Mouse (Mus musculus) heart, postnatal 4 days (tissue): Measurements from ENCODE around the gene Pnma1. TPM values are rescaled to one million over a fixed set of nuclear protein-coding genes. Genes with fewer than 3 reads are reported as not detected.

Experiments
- DNase-seq: peaks from one replicate; pipeline ENCODE4 v3.0.0; 2021
- total RNA-seq, 2 experiments: library from RNA; stranded (reverse); gene quantifications; 2 replicates each; pipeline ENCODE4 v1.2.3; 2021

Pnma1 gene
- total RNA-seq, 2 experiments from 2014 or later, result 0.54 to 0.62 TPM

- DNase-seq, result no peak
Measured at GRCm38 (mm10) chr12:84153414-84153813, 5.1 kb upstream of the Pnma1 start.

GRCm38 (mm10) chr12:84152352-84153190 is 4.3 kb upstream of the Pnma1 start:
- DNase-seq, result peak; percentile 13

- DNase-seq, result no peak
Measured at GRCm38 (mm10) chr12:84151911-84152310, 3.6 kb upstream of the Pnma1 start.

GRCm38 (mm10) chr12:84150976-84151375 is 2.7 kb upstream of the Pnma1 start:
- DNase-seq, result peak; percentile 52

- no peak for DNase-seq
Measured at GRCm38 (mm10) chr12:84149971-84150370, 1.7 kb upstream of the Pnma1 start.

- DNase-seq, result no peak
Measured at GRCm38 (mm10) chr12:84148622-84149012, 328 bp upstream of the Pnma1 start.

GRCm38 (mm10) chr12:84142281-84143050 is 5.8 kb downstream of the Pnma1 start:
- no peak for DNase-seq

GRCm38 (mm10) chr12:84141271-84141670 is 7.0 kb downstream of the Pnma1 start:
- no peak for DNase-seq

- no peak for DNase-seq
Measured at GRCm38 (mm10) chr12:84140135-84140534, 8.2 kb downstream of the Pnma1 start.

GRCm38 (mm10) chr12:84137131-84137530 is 11.2 kb downstream of the Pnma1 start:
- DNase-seq, result no peak

GRCm38 (mm10) chr12:84132265-84132664 is 16.0 kb downstream of the Pnma1 start:
- DNase-seq, result peak; percentile 41

- DNase-seq, result no peak
Measured at GRCm38 (mm10) chr12:84129931-84130330, 18.4 kb downstream of the Pnma1 start.

GRCm38 (mm10) chr12:84128576-84128975 is 19.7 kb downstream of the Pnma1 start:
- DNase-seq, result no peak

- DNase-seq, result no peak
Measured at GRCm38 (mm10) chr12:84126899-84127298, 21.4 kb downstream of the Pnma1 start.

GRCm38 (mm10) chr12:84125892-84126291 is 22.4 kb downstream of the Pnma1 start:
- no peak for DNase-seq

- no peak for DNase-seq
Measured at GRCm38 (mm10) chr12:84119584-84119983, 28.7 kb downstream of the Pnma1 start.

- DNase-seq, result peak; percentile 91
Measured at GRCm38 (mm10) chr12:84114153-84114994, 33.9 kb downstream of the Pnma1 start, which contains the start of gene Dnal1. Dnal1 (plus strand) TSS chr12:84114366.

GRCm38 (mm10) chr12:84113676-84114075 is 34.6 kb downstream of the Pnma1 start:
- no peak for DNase-seq

- no peak for DNase-seq
Measured at GRCm38 (mm10) chr12:84110814-84111213, 37.5 kb downstream of the Pnma1 start.

- no peak for DNase-seq
Measured at GRCm38 (mm10) chr12:84109924-84110323, 38.4 kb downstream of the Pnma1 start.

- no peak for DNase-seq
Measured at GRCm38 (mm10) chr12:84107692-84108091, 40.6 kb downstream of the Pnma1 start.

- no peak for DNase-seq
Measured at GRCm38 (mm10) chr12:84107012-84107411, 41.3 kb downstream of the Pnma1 start.

GRCm38 (mm10) chr12:84101493-84101845 is 46.8 kb downstream of the Pnma1 start:
- no peak for DNase-seq
